Mouse (Mus musculus) neural tube, embryonic 10.5 days (tissue): ENCODE measurements at regions not wholly inside any gene's neighbourhood (a gene's known extent, or its start where the extent isn't known, plus 50 kb on each side); places are given as distances from the start of the nearest gene placed in this dataset.
A peak's percentile ranks its signal among the peaks of the same experiment; 100 is the strongest.

Experiments used
- DNase-seq: peaks from one replicate; pipeline ENCODE4 v3.0.0-alpha.2; 2017; ENCODE audit warnings: low spot score; ENCODE audit errors: extremely low spot score

DNA sequence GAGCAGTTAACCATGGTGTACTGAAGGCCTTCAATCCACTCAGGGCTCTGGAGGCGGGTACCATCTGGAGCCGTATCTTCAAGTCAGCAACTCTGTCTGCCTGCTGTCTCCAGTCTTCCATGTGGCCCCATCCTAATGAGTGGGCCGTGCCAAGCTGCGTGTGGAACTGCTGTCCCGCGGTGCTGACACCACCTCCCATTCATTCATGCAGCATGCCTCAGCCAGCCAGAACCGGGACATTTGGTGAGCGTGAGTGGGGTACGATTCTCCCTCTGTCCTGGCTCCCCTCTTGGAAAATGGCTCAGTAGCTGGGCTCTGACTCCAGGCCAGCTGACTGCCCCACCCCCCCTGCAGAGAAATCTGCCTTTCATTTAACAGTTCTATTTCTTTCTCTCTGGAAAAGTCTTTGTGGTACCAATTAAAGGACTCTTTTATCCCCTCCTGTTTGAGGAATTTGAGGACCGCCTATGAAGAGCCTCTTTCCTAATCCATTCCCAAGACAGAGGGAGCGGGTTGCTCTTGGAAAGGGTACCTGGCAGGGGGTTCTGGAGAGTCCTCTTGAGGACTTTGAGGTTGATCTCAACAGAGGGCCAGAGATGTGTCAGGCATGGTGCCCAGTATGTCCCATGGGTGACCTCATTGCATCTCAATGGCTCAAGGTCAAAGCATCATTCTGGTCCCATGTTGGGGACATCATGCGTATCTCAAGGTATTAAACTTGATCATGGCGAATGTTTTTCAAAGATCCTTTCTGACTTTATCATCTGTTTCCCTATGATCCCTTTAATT lies 55.5 kb upstream of the Brd7 start:
- DNase-seq: no peak

DNA sequence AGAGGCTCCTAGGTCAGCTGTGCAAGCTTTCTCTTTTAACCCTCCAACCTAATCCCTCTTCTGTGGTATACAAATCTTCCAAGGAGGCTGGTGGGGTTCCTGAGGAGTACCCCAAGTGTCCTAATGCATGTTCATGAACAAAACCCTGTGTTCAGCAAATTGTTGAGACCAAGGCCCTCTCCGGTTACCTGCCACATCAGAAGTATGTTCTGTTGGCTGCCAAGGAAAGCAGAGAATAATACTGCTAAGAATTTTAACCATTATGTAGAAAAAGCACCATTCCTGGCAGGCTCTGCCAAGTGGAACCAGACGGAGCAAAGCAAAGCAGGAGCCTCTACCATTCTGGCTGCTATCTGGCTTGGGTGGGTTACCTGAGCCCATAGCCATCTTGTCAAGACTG lies 61.3 kb upstream of the Brd7 start:
- DNase-seq: no peak

DNA sequence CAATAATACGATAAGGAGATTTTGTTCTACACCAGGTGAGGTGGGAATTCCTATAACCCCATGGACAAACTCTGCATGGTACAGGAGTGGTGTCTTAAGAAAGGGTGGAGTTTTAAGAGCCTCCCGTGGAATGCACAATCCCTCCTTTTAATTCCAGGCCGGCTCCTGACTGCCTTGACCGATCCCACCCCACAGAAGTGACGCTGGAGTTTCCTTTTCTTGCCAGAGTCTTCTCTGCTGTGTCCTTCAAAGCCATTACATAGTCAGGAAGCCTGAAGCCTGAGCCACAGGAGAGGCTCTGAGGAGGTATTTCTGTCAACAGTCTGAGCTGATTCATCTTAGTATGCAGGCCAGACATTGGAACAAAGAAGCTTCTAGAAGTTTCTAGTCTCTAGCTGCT lies 66.6 kb upstream of the Brd7 start:
- no peak for DNase-seq

DNA sequence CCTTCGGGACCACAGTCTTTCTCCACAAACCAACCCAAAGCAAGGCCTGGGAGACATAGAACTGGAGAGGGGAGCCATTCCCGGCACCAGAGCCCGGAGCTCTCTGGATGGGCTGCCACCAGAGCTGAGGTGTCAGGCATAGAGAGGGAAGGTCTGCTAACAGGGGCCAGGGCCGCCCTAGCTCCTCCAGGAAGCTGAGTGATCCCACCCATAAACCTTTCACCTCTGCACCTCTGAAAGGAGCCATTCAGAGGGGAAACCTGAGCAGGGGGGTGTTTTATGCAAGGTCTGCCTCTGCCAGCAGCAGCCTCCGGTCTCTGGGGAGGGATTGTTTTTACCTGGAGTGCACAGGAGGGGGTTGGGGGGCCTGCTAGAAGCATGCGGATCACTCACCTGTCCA lies 69.4 kb upstream of the Brd7 start:
- DNase-seq: no peak

DNA sequence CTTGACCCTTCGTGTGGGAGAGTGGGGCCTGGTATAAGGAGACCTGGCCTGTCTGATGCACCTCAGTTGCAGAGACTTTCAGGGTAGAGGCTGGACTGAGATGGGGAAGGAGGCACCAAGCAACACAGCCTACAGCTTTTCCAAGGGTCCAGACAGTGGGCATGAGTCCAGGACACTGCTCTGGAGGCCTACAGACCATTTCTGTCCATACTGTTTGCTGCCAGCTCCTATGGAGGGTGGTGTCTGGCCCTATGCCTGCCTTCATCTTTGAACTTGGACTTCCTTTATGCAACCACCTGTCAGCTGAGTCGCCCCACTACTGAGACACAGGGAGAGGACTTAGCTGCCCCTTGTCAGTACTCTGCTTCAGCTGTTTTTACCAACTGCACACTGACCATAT lies 73.7 kb upstream of the Brd7 start:
- DNase-seq: no peak

DNA sequence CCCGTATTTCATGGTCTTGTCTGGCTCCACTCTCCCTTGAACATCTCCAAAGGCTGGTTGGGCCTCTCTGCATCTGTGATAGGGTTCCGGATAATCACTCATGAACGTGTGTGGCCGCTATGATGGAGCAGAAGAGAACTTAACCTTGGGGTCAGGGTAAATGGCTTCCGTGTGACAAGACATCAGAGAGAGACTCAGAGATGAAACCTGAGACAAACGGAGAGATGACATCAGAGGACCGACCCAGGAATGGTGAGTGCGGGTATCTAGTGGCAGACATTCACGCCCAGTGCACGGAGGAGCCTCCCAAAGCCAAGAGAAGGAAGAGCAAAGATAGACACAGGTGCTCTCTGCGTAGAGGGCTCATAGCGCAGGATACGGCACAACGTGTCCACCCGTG lies 78.2 kb upstream of the Brd7 start:
- no peak for DNase-seq

DNA sequence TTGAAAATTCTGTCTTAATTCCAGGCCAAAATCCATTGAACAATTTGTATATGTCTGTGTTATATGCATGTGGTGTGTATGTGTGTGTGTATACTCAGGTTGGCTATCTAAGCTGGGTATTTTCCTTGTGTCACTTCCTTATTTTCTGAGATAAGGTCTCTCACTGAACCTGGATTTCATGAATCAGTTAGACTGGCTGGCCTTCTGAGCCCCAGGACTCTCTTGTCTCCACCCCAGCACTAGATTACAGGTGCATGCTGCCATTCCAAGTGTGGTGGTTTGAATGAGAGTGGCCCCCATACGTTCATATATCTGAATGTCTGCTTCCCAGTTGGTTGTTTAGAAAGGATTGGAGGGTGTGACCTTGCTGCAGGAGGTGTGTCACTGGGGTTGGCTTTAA lies 77.8 kb upstream of the Nkd1 start:
- no peak for DNase-seq

DNA sequence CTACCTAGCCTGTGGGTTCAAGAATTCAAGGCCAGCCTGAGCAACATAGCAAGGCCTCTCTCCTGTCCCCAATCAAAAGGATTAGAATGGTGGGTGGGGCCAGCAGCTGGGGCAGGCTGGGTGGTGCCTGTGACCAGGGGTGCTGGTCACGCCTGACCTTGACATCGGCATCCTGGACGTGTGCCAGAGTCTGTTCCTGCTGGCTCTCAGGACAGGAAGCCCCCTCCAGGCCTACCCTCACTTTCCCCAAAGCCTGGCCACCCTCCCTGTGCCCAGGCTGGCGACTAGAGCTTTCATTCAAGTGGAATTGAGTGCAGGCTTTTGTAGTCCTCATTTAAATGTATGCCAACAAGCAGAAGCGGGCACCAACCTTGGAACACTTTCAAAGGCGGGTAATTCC lies 73.7 kb upstream of the Nkd1 start:
- no peak for DNase-seq

DNA sequence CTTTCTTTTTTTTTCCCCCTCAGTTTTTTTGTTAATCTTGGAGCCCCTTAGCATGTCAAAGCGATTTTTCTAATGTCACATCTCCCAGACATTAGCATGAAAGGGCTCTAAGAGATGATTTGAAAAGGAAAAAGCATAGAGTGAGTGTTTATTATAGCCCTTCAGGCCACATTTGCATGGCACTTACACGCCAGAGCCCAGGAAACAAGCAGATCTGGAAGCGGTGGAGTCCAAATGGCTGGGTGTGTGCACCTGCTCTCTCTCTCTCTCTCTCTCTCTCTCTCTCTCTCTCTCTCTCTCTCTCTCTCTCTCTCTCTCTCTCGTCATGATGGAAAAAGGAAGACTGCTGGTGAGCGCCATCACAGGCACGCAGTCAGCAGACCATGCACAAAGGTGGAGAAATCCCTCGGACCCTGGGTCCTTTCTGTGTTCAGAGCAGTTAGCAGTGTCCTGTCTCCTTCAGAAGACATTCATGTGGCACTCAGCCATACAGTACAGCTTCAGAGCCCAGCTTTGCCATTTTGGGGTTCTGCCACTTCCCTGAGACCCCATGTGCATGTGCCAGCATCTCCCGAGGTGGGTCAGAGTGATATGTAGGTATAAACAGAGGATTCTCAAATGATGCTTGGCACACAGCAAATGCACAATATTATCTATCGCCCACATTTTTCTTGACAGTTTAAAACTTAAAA lies 73.2 kb upstream of the Nkd1 start:
- DNase-seq: no peak

DNA sequence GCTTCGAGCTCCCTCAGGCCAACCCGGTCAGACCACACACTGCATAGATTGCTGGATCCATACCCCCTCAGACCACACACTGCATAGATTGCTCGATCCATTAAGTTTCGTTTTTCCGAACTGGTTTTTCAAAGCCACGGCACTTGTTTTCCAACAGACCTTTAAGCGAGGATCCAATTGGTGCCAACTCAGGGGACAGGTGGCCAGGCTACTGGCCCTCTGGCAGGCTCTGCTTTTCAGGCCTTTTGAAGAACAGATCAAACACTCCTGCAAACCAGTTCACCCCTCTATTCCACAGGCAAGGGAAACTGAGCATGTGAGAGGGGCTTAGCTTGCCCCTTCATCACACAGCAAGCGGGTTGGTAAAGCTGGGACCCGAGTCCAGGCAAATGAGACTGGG lies 72.2 kb upstream of the Nkd1 start:
- DNase-seq: no peak

DNA sequence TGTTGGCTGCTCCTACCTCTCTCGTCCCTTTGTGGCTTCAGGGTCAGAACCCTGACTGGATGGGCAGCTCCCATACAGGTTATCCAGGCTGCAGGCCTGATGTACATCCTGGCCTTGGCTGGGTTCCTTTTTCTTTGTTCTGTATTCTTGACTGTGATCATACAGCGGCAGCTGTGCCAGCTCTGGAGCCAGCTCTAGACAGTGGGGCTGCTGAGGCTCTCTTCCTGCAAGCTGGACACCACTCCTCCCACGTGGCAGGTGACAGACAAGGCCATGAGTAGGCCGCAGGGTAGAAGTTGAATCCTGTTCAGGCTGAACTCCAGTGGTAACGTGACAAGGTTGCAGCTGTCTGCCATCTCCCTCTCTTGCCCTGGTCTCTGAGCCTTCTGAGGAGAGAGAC lies 71.6 kb upstream of the Nkd1 start:
- no peak for DNase-seq

DNA sequence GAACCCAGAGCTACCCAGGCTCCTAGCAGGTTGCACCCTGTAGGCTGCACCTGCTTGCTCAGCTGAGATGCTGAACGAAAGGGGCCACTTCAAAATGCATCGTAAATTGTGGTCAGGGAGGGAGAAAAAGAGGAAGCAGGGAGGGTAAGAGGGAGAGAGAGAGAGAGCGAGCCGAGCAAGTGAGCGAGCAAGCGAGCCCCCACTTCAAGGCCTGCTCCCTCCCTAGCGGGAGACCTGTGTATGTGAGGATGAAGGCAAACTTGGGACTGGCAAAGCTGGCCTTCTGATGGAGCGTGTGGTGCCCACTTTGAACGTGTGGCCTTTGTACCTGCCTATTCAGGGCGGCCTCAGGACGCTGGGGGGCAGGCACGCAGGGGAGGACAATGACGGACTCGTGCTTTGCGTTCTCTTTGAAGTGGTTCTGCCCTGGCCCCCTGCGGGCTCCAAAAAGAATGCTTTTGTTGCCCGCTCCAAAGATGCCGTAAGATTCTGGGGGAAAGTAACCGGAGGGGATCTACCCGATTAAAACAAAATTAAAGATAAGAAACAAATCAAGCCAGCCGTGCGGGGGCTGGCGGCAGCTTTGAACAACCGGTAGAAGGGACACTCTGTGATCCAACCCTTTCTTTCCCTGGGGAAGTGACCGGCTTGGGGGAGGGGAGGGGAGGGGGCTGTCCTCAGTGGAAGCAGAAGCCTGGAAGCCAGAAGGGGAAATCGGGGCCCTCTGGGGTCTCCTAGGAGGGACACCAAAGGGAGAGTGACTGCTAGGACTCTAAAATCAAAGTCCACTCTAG lies 70.1 kb upstream of the Nkd1 start:
- DNase-seq: peak; percentile 46

DNA sequence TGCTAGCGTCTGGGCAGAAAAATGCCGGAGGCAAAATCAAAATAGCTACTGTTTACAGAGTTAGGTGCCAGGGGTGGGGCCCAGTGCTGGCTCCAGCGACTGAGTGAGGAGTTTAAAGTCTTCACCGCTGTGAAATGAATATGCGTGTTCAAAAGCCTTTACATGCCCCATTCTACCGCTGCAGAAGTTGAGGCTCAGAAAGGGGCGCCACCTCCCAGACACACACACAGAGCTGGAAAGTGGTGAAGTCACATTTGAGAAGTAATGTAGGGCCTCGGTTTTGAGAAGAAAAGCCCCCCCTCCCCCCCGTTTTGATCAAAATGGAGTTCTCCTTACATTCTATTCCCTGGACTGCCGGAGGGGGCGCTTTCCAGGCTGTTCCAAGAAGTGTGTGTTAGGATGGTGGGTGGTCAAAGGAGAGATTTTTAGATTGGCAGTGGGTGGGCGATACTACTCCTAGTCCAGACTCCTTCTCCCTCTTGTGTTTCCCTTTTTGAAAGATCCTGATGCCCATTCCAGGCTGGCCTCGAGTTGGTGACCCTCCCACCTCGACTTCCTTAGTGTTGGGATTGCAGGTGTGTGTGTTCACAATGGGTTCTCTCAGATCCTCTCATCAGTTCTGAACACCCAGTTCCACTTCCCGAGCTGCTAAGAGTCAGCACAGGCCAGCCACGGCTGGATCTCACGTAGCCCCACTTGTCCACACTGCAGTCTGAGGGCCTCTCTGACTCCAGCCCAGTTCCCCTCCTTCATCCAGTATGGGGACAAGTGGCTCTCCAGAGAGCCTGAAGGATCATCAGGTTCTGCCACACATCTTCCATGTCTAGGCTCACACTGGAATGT lies 69.3 kb upstream of the Nkd1 start:
- DNase-seq: peak; percentile 49

DNA sequence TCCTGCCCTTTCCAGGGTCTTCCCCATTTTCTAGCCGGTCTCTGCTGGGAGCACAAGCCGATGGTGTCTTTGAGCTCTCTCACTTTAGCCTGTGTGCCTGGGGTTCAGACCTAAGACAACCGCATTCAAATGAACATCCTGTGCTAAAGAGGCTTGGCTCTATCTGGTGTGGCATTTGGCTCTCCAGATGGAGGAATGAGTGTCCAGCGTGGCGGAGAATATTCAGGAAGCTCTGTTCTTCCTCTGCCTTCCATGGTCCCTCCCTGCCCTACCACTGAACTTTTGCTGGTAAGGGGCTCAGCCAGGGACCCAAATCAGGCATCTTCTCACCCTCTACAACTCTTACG lies 68.7 kb upstream of the Nkd1 start:
- no peak for DNase-seq

DNA sequence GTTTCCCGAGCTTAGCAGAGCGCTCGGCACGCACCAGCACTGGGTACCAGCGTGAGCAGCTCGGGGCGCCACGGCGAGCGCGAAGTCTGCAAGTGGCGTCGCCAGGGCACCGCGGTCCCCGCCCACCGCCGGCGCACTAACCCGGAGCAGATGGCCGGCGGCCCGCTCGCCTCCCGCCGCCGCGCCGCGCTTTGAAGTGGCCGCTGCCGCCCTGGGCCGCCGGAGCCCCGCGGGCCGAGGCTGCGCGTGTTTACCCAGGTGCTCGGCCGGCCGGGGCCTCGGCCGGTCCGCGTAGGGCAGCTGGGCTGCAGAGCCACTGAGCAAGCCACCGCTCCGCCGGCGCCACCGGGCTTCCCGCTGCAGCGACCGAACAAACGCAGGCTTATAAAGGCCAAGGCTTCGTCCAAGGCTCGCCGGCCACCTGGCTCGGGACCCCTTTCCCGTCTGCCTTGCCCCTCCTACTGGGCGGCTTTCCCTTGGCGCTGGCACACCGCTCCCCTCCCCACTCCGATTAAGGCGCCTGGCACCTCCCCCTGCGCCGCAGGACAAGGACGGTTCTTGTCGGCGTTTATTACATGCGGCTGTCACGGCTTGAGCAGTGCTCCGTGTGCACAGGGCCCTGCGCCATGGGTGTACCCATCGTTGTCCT lies 67.0 kb upstream of the Nkd1 start:
- peak; percentile 86 for DNase-seq

DNA sequence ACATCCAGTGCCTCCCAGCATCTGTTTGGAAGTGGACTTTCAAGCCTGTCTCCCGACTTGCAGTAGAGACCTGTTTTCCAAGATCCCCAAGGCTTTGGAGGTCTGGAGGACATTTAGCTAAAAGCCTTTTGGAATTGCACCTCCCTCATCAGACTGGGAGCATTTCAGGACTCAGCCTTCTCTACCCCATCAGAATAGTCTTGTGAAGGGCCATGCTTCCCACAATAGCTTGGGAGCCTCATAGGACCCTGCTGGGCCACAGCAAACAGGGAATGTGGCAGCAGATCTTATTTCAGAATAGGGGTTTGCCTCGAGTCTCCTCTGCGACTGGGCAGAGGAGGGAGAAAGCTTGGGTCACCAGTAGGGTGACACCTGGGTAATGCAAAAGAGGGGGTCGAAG lies 66.2 kb upstream of the Nkd1 start:
- peak; percentile 63 for DNase-seq

DNA sequence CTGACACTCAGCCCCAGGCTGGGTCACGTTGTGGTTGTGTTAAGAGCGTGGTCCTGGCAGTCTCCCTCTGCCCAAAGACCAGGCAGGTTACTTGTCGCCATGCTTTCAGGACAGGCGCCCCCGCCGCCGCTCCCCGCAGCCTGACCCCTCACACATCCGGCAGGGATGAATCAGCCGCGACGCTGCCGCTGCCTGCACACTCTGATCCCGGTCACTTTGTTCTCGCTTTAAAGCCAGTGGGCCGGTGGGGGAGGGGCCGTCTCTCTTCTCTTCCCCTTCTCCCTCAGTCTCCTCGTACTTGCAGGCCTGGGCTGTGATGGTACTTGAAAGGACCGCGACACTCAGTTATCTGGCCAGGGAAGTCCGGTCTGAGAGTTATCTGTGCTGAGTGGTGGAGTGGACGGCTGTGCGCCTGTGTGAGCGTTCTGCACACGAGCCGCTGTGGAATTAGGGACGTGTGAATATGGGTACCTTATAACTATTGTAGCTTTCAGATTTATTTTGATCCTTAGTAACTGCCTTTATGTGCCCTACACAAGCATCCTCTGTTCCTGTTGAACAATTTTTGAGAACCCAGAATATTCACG lies 65.6 kb upstream of the Nkd1 start:
- peak; percentile 66 for DNase-seq

DNA sequence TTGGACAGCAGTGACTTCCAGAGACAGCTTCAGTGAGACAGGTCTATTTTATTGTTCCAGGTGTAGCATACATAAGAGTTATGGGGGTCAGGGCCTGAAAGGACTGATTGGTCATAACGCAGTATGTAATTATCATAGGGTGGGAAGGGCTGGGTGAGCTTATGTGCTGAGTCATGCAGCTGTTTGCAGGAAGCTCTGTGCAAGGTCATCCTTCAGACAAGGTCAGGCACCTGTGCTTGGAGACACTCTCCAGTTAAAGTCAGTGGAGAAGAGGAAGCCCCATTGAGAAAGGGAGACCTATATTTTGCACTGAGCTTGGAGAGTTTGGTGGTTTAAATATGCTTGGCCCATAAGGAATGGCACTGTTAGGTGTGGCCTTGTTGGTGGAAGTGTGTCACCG lies 62.0 kb upstream of the Nkd1 start:
- no peak for DNase-seq

DNA sequence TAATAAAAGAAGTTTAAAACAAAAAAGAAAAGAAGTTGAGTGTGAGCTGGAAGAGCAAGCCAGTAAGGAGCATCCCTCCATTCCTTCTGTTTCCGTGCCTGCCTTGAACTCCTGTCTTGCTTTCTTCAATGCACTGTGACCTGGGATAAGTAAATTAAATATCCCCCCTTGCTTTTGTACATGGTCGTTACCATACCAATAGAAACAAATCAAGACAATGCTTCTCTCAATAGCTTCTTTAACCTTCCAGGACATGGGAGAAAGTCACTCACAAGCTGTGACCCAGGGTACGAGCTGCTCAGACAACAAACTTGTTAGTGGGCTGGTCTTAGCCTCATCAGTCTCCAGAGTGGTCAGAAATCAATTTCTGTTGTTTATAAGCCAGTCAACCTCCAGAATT lies 53.4 kb upstream of the Nkd1 start:
- DNase-seq: no peak

DNA sequence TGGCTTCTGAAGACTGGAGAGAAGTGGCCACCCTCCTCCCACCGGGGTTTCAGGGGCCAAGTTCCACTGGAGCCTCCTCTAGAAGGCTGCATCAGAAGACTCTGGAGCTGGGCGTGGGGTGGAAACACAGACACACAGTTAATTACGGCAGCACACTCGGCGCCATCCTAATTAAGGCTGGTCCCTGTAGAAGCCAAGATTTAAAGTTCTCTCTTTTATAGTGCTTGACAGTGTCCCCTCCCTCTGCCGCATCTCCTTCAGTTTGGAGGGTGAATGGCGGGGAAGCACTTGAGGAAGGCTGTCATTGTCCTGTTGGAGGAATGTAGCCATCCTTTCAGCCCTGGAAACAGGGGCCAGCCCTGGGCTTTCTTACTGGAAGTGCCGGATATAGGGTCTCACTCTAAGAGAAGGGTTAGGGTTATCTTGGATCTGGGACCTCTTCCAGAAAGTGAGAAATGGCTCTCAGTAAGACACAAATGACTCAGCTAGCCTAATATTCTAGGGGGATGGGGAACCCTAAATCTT lies 50.2 kb upstream of the Nkd1 start:
- no peak for DNase-seq
